Mouse (Mus musculus) neutrophil, adult 59 days (primary cell): ENCODE results near the gene Wasf3. TPM values are rescaled to one million over a fixed set of nuclear protein-coding genes. Genes with fewer than 3 reads are reported as not detected.

Experiments used
- total RNA-seq, 2 experiments: library from RNA; stranded (reverse); gene quantifications; 1 replicate in 1 of 2; 2 replicates in 1 of 2; pipeline ENCODE4 v1.2.4; 2023

Wasf3 gene
- total RNA-seq, result not detected

GRCm38 (mm10) chr5:146384935-146385591, at the start of gene Wasf3:
TSS of gene Wasf3 (plus strand) at chr5:146384985.

GRCm38 (mm10) chr5:146481665-146482064, 96.9 kb downstream of the Wasf3 start, which contains the start of gene Gm6408:
TSS of gene Gm6408 (plus strand) at chr5:146481965.

GRCm38 (mm10) chr5:146491063-146491462, 106.3 kb downstream of the Wasf3 start, which contains the start of gene Gm6370:
TSS of gene Gm6370 (plus strand) at chr5:146491363.

GRCm38 (mm10) chr5:146502099-146502498, 117.3 kb downstream of the Wasf3 start, which contains the start of gene 4930449I24Rik:
TSS of gene 4930449I24Rik (plus strand) at chr5:146502399.

GRCm38 (mm10) chr5:146513823-146514222, 129.0 kb downstream of the Wasf3 start, which contains the start of gene Gm3402:
TSS of gene Gm3402 (plus strand) at chr5:146514123.

Other genes starting within 250 kb of the Wasf3 start
- not detected for gene Gm5565, start 224.4 kb upstream of the Wasf3 start, total RNA-seq
- not detected for gene Gm6309, start 214.3 kb upstream of the Wasf3 start, total RNA-seq
- gene 1700001J03Rik, start 199.7 kb upstream of the Wasf3 start, total RNA-seq, result 1 to 10 TPM; 1.3 to 1.7 TPM
- gene Rnf6, start 163.4 kb upstream of the Wasf3 start, total RNA-seq, result 10 to 100 TPM; 35.6 to 37.3 TPM
- 10 to 100 TPM; 19.3 to 23.7 TPM for gene Cdk8, start 153.8 kb upstream of the Wasf3 start, total RNA-seq
- not detected for gene Gm6408, start 97.0 kb downstream of the Wasf3 start, total RNA-seq
- not detected for gene Gm6370, start 106.4 kb downstream of the Wasf3 start, total RNA-seq
- not detected for gene 4930449I24Rik, start 117.4 kb downstream of the Wasf3 start, total RNA-seq
- gene Gm3402, start 129.1 kb downstream of the Wasf3 start, total RNA-seq, result not detected
- not detected for gene Gm3404, start 140.8 kb downstream of the Wasf3 start, total RNA-seq
- gene Gm3409, start 152.7 kb downstream of the Wasf3 start, total RNA-seq, result not detected
- not detected for gene Gm3415, start 171.2 kb downstream of the Wasf3 start, total RNA-seq
- gene Gpr12, start 200.3 kb downstream of the Wasf3 start, total RNA-seq, result under 1 TPM in 1 of 2 experiments, not detected in 1; 0.22 TPM